Mouse (Mus musculus): ENCODE data around the gene Olfr571. TPM values are rescaled to one million over a fixed set of nuclear protein-coding genes. Genes with fewer than 3 reads are reported as not detected.

Gene Olfr571
- polyA plus RNA-seq, 1 experiment from 2014 or later: not detected

Other genes starting within 250 kb of the Olfr571 start
- 10.4 and 15.4 TPM in 2 replicates for gene Trim68, start 230.2 kb downstream of the Olfr571 start, polyA plus RNA-seq (2014; fragmentation: Nextera tagmentation; extraction: Ambion mirVana)
- gene Olfr557, start 221.6 kb downstream of the Olfr571 start, polyA plus RNA-seq (2014; fragmentation: Nextera tagmentation; extraction: Ambion mirVana): not detected in 2 replicates
- gene Olfr558, start 215.3 kb downstream of the Olfr571 start, polyA plus RNA-seq (2014; fragmentation: Nextera tagmentation; extraction: Ambion mirVana): 0.20 and 0.36 TPM in 2 replicates
- gene Olfr33, start 198.5 kb downstream of the Olfr571 start, polyA plus RNA-seq (2014; fragmentation: Nextera tagmentation; extraction: Ambion mirVana): not detected in 2 replicates
- gene Olfr559, start 190.0 kb downstream of the Olfr571 start, polyA plus RNA-seq (2014; fragmentation: Nextera tagmentation; extraction: Ambion mirVana): not detected in 2 replicates
- not detected in 2 replicates for gene Olfr560, start 158.2 kb downstream of the Olfr571 start, polyA plus RNA-seq (2014; fragmentation: Nextera tagmentation; extraction: Ambion mirVana)
- gene Olfr78, start 158.1 kb downstream of the Olfr571 start, polyA plus RNA-seq (2014; fragmentation: Nextera tagmentation; extraction: Ambion mirVana): 0.22 and 0.27 TPM in 2 replicates
- gene Olfr561, start 146.3 kb downstream of the Olfr571 start, polyA plus RNA-seq (2014; fragmentation: Nextera tagmentation; extraction: Ambion mirVana): not detected in 2 replicates
- gene Olfr564, start 114.1 kb downstream of the Olfr571 start, polyA plus RNA-seq (2014; fragmentation: Nextera tagmentation; extraction: Ambion mirVana): not detected in 2 replicates
- gene Olfr566, start 58.8 kb downstream of the Olfr571 start, polyA plus RNA-seq (2014; fragmentation: Nextera tagmentation; extraction: Ambion mirVana): not detected in 2 replicates
- not detected in 2 replicates for gene Olfr568, start 40.4 kb downstream of the Olfr571 start, polyA plus RNA-seq (2014; fragmentation: Nextera tagmentation; extraction: Ambion mirVana)
- not detected in 2 replicates for gene Olfr569, start 26.7 kb downstream of the Olfr571 start, polyA plus RNA-seq (2014; fragmentation: Nextera tagmentation; extraction: Ambion mirVana)
- gene Olfr570, start 23.0 kb downstream of the Olfr571 start, polyA plus RNA-seq (2014; fragmentation: Nextera tagmentation; extraction: Ambion mirVana): not detected in 2 replicates
- not detected in 2 replicates for gene Olfr572, start 6.9 kb upstream of the Olfr571 start, polyA plus RNA-seq (2014; fragmentation: Nextera tagmentation; extraction: Ambion mirVana)
- gene Olfr573-ps1, start 25.0 kb upstream of the Olfr571 start, polyA plus RNA-seq (2014; fragmentation: Nextera tagmentation; extraction: Ambion mirVana): not detected in 2 replicates
- gene Olfr574, start 30.9 kb upstream of the Olfr571 start, polyA plus RNA-seq (2014; fragmentation: Nextera tagmentation; extraction: Ambion mirVana): not detected in 2 replicates
- gene Olfr575, start 41.2 kb upstream of the Olfr571 start, polyA plus RNA-seq (2014; fragmentation: Nextera tagmentation; extraction: Ambion mirVana): not detected in 2 replicates
- gene Olfr576, start 45.1 kb upstream of the Olfr571 start, polyA plus RNA-seq (2014; fragmentation: Nextera tagmentation; extraction: Ambion mirVana): not detected in 2 replicates
- not detected in 2 replicates for gene Olfr577, start 58.4 kb upstream of the Olfr571 start, polyA plus RNA-seq (2014; fragmentation: Nextera tagmentation; extraction: Ambion mirVana)
- gene Olfr578, start 71.8 kb upstream of the Olfr571 start, polyA plus RNA-seq (2014; fragmentation: Nextera tagmentation; extraction: Ambion mirVana): not detected in 2 replicates
- not detected in 2 replicates for gene Olfr582, start 120.5 kb upstream of the Olfr571 start, polyA plus RNA-seq (2014; fragmentation: Nextera tagmentation; extraction: Ambion mirVana)
- not detected in 2 replicates for gene Olfr583, start 133.8 kb upstream of the Olfr571 start, polyA plus RNA-seq (2014; fragmentation: Nextera tagmentation; extraction: Ambion mirVana)
- gene Olfr584, start 164.3 kb upstream of the Olfr571 start, polyA plus RNA-seq (2014; fragmentation: Nextera tagmentation; extraction: Ambion mirVana): not detected in 2 replicates
- gene Olfr585, start 180.2 kb upstream of the Olfr571 start, polyA plus RNA-seq (2014; fragmentation: Nextera tagmentation; extraction: Ambion mirVana): not detected in 2 replicates
- gene Olfr586, start 208.1 kb upstream of the Olfr571 start, polyA plus RNA-seq (2014; fragmentation: Nextera tagmentation; extraction: Ambion mirVana): not detected in 2 replicates
- not detected in 2 replicates for gene Olfr588-ps1, start 223.3 kb upstream of the Olfr571 start, polyA plus RNA-seq (2014; fragmentation: Nextera tagmentation; extraction: Ambion mirVana)
- gene Olfr589, start 238.8 kb upstream of the Olfr571 start, polyA plus RNA-seq (2014; fragmentation: Nextera tagmentation; extraction: Ambion mirVana): not detected in 2 replicates

Data from kidney, embryonic 14.5 days (tissue).